Mouse (Mus musculus) lung, postnatal 0 days (tissue): ENCODE results near the gene Tob1. TPM values are rescaled to one million over a fixed set of nuclear protein-coding genes. Genes with fewer than 3 reads are reported as not detected.

Experiments
- ATAC-seq: fragments of 200-750 bp; cut with Nextera tagmentation; 2 replicates; pipeline ENCODE4 v1.8.0; 2017; ENCODE audit warnings: moderate library complexity
- DNase-seq: peaks from one replicate; pipeline ENCODE4 v3.0.0-alpha.2; 2016; ENCODE audit warnings: low spot score
- H3K27ac ChIP-seq: fragments of 300-500 bp; sonication (generic); 2 replicates; pipeline ENCODE4 v1.5.1; 2014; ENCODE audit warnings: antibody characterized with exemption, mild to moderate bottlenecking, low read length, mixed read lengths
- H3K27me3 ChIP-seq: fragments of 300-500 bp; sonication (generic); replicated peaks from 2 replicates; pipeline ENCODE4 v1.6.1; 2014; ENCODE audit warnings: low read length, mixed read lengths; ENCODE audit not compliant: insufficient read depth
- H3K36me3 ChIP-seq: fragments of 300-500 bp; sonication (generic); 2 replicates; pipeline ENCODE4 v1.6.1; 2014; ENCODE audit warnings: low read length, mixed read lengths; ENCODE audit not compliant: insufficient read depth
- H3K4me1 ChIP-seq: fragments of 300-500 bp; sonication (generic); 2 replicates; pipeline ENCODE4 v1.6.1; 2014; ENCODE audit warnings: antibody characterized with exemption, low read depth, low read length, mixed read lengths; ENCODE audit not compliant: insufficient read depth
- H3K4me2 ChIP-seq: fragments of 300-500 bp; sonication (generic); replicated peaks from 2 replicates; pipeline ENCODE4 v1.6.1; 2014; ENCODE audit warnings: low read depth, mild to moderate bottlenecking, low read length, moderate library complexity, mixed read lengths
- H3K4me3 ChIP-seq: fragments of 300-500 bp; sonication (generic); 2 replicates; pipeline ENCODE4 v1.5.1; 2014; ENCODE audit warnings: low read depth, low read length
- H3K9ac ChIP-seq: fragments of 300-500 bp; sonication (generic); replicated peaks from 2 replicates; pipeline ENCODE4 v1.6.1; 2014; ENCODE audit warnings: low read depth, mild to moderate bottlenecking
- H3K9me3 ChIP-seq: fragments of 300-500 bp; sonication (generic); 2 replicates; pipeline ENCODE4 v1.6.1; 2016; ENCODE audit warnings: low read length, mixed read lengths
- CTCF ChIP-seq: IDR thresholded peaks from 2 replicates; pipeline ENCODE4 v1.5.1; 2016; ENCODE audit warnings: antibody characterized with exemption, mild to moderate bottlenecking
- EP300 ChIP-seq: IDR thresholded peaks from 2 replicates; pipeline ENCODE4 v1.6.1; 2016; ENCODE audit warnings: antibody characterized with exemption, mild to moderate bottlenecking, control low read depth
- WGBS: fragments of 180-500 bp; shearing (Covaris S2); extraction: QIAGEN DNeasy Blood & Tissue Kit; methylation state at CpG from one replicate; pipeline ENCODE4 v1.1.7; 2014; 5-methylcytosine and 5-hydroxymethylcytosine counted together
- polyA plus RNA-seq: library from polyadenylated mRNA; unstranded; fragments of >200 nt; fragmentation: Nextera tagmentation; extraction: Ambion mirVana; gene quantifications from 2 replicates; pipeline ENCODE4 v1.2.1, GENCODE M21; 2015

Tob1 gene
- polyA plus RNA-seq, 1 experiment from 2014 or later, result 46.0 TPM

GRCm38 (mm10) chr11:94171691-94172090 lies 39.6 kb upstream of the Tob1 start:
- H3K4me2 ChIP-seq, result no peak overlapping the region
- H3K27ac ChIP-seq, result no peak overlapping the region
- WGBS, result 71% methylated on average over 5 of the region's 5 CpGs
- DNase-seq, result no peak
- no peaks in the 10 kb centered on the region for H3K27me3 ChIP-seq
- TF ChIP-seq EP300, result no peak
- no peak for TF ChIP-seq CTCF
- H3K9ac ChIP-seq, result no peak overlapping the region
- H3K36me3 ChIP-seq, result no peaks in the 10 kb centered on the region
- no peak overlapping the region for H3K4me3 ChIP-seq
- ATAC-seq, result no peak
- H3K9me3 ChIP-seq, result no peaks in the 10 kb centered on the region
- H3K4me1 ChIP-seq, result no peaks in the 10 kb centered on the region; the same call in 1 of the 2 replicates

- no peaks in the 10 kb centered on the region for H3K36me3 ChIP-seq
- TF ChIP-seq EP300, result no peak
- no peak for TF ChIP-seq CTCF
- no peak overlapping the region for H3K9ac ChIP-seq
- WGBS, result 58% methylated on average over 9 of the region's 9 CpGs
- H3K4me3 ChIP-seq, result no peak overlapping the region
- H3K27ac ChIP-seq, result no peak overlapping the region
- no peaks in the 10 kb centered on the region; the same call in 1 of the 2 replicates for H3K4me1 ChIP-seq
- H3K27me3 ChIP-seq, result no peaks in the 10 kb centered on the region
- no peaks in the 10 kb centered on the region for H3K9me3 ChIP-seq
- peak; percentile 56 for DNase-seq
- H3K4me2 ChIP-seq, result no peak overlapping the region
- peak; percentile 80 for ATAC-seq
Observed at GRCm38 (mm10) chr11:94172186-94172585, 39.1 kb upstream of the Tob1 start.

- WGBS, result 31% methylated on average over 4 of the region's 4 CpGs
- H3K27ac ChIP-seq, result no peak overlapping the region
Observed at GRCm38 (mm10) chr11:94173726-94174146, 37.5 kb upstream of the Tob1 start.

GRCm38 (mm10) chr11:94175288-94175687 lies 36.0 kb upstream of the Tob1 start:
- H3K4me2 ChIP-seq, result no peak overlapping the region
- H3K9me3 ChIP-seq, result no peaks in the 10 kb centered on the region
- no peak for DNase-seq
- no peak overlapping the region for H3K9ac ChIP-seq
- no peaks in the 10 kb centered on the region for H3K27me3 ChIP-seq
- 57% methylated on average over 7 of the region's 7 CpGs for WGBS
- ATAC-seq, result no peak
- H3K4me3 ChIP-seq, result no peak overlapping the region
- 0 out of 2 replicates have a peak overlapping the region, but pooled peaks have one; percentile 1 for H3K27ac ChIP-seq
- TF ChIP-seq EP300 (no peak), CTCF (no peak)
- H3K36me3 ChIP-seq, result no peaks in the 10 kb centered on the region
- no peaks in the 10 kb centered on the region for H3K4me1 ChIP-seq

More at GRCm38 (mm10) chr11:94173726-94174146, 37.5 kb upstream of the Tob1 start:
- DNase-seq, result peak; percentile 15
- no peaks in the 10 kb centered on the region for H3K9me3 ChIP-seq
- H3K4me2 ChIP-seq, result no peak overlapping the region
- H3K4me1 ChIP-seq, result no peaks in the 10 kb centered on the region
- no peak overlapping the region for H3K9ac ChIP-seq
- TF ChIP-seq CTCF, result no peak
- TF ChIP-seq EP300, result no peak
- no peaks in the 10 kb centered on the region for H3K27me3 ChIP-seq
- no peak for ATAC-seq
- no peaks in the 10 kb centered on the region for H3K36me3 ChIP-seq
- no peak overlapping the region for H3K4me3 ChIP-seq

GRCm38 (mm10) chr11:94175694-94176093 lies 35.6 kb upstream of the Tob1 start:
- peak; percentile 63 for DNase-seq
- no peaks in the 10 kb centered on the region for H3K9me3 ChIP-seq
- no peak overlapping the region for H3K9ac ChIP-seq

GRCm38 (mm10) chr11:94177841-94178585 lies 33.2 kb upstream of the Tob1 start:
- Histone ChIP-seq H3K27me3 (no peaks in the 10 kb centered on the region), H3K4me3 (no peak overlapping the region), H3K4me2 (no peak overlapping the region), H3K27ac (no peak overlapping the region), H3K36me3 (no peaks in the 10 kb centered on the region), H3K9ac (no peak overlapping the region), H3K4me1 (no peaks in the 10 kb centered on the region), H3K9me3 (no peaks in the 10 kb centered on the region)
- ATAC-seq (no peak), DNase-seq (no peak)
- WGBS, result 72% methylated on average over 15 of the region's 15 CpGs
- no peak for TF ChIP-seq CTCF
- no peak for TF ChIP-seq EP300

More at GRCm38 (mm10) chr11:94175694-94176093, 35.6 kb upstream of the Tob1 start:
- peak; percentile 70 for ATAC-seq
- no peak overlapping the region for H3K4me3 ChIP-seq
- no peaks in the 10 kb centered on the region for H3K36me3 ChIP-seq
- no peaks in the 10 kb centered on the region for H3K27me3 ChIP-seq
- H3K4me1 ChIP-seq, result no peaks in the 10 kb centered on the region
- 0 out of 2 replicates have a peak overlapping the region, but pooled peaks have one; percentile 1 for H3K27ac ChIP-seq
- TF ChIP-seq EP300, result no peak
- TF ChIP-seq CTCF, result no peak
- H3K4me2 ChIP-seq, result no peak overlapping the region
- 36% methylated on average over 8 of the region's 8 CpGs for WGBS
